Mouse (Mus musculus): ENCODE data around the gene AA986860. TPM values are rescaled to one million over a fixed set of nuclear protein-coding genes. Genes with fewer than 3 reads are reported as not detected.

AA986860 gene
- polyA plus RNA-seq, 1 experiment from 2014 or later, result 11.1 TPM

GRCm38 (mm10) chr1:130734852-130735251 is 3.1 kb downstream of the AA986860 start:
- H3K27me3 ChIP-seq, result no peaks in the 10 kb centered on the region
- DNase-seq (ENCODE audit: low read depth, low spot score) (peak; percentile 44), ATAC-seq (peak; percentile 62)
- no peak for TF ChIP-seq CTCF (IDR thresholded peaks at IDR 0.05)
- ChIA-PET POLR2A (interaction anchor here (1.0 kb wide), 1 partner anchor 26 kb away, joined by 3 read pairs; no protein-coding TSS in a partner anchor), CTCF (interaction anchor here (2.0 to 2.4 kb wide), 2 partner anchors 49 to 52 kb away, joined by 4 to 7 read pairs; no protein-coding TSS in a partner anchor)
- in situ Hi-C loops (cut with MboI; ENCODE audit: low pct_unique_long_range_greater_than_20kb), result no loop called here

- CTCF ChIA-PET, result no interaction called here
Measured at GRCm38 (mm10) chr1:130737411-130737881, 5.7 kb downstream of the AA986860 start.

GRCm38 (mm10) chr1:130737916-130738315 is 6.1 kb downstream of the AA986860 start:
- ChIA-PET POLR2A (interaction anchor here (0.6 to 0.8 kb wide), 2 partner anchors 18 to 501 kb away, joined by 3 to 9 read pairs; no protein-coding TSS in a partner anchor), CTCF (no interaction called here)
- ATAC-seq (no peak), DNase-seq (ENCODE audit: low read depth, low spot score) (no peak)
- no peaks in the 10 kb centered on the region for H3K27me3 ChIP-seq
- no peak for TF ChIP-seq CTCF (IDR thresholded peaks at IDR 0.05)
- in situ Hi-C loops (cut with MboI; ENCODE audit: low pct_unique_long_range_greater_than_20kb), result no loop called here

More at GRCm38 (mm10) chr1:130737411-130737881, 5.7 kb downstream of the AA986860 start:
- POLR2A ChIA-PET, result interaction anchor here (0.6 to 1.0 kb wide), 3 partner anchors 18 to 501 kb away, joined by 3 to 9 read pairs (median 3); partner anchors contain the start of gene Yod1
- ATAC-seq, result no peak
- TF ChIP-seq CTCF (IDR thresholded peaks at IDR 0.05), result no peak
- no peak for DNase-seq (ENCODE audit: low read depth, low spot score)
- in situ Hi-C loops (cut with MboI; ENCODE audit: low pct_unique_long_range_greater_than_20kb), result no loop called here
- no peaks in the 10 kb centered on the region for H3K27me3 ChIP-seq

- POLR2A ChIA-PET, result interaction anchor here (0.6 to 0.9 kb wide), 2 partner anchors 22 to 319 kb away, joined by 3 read pairs; no protein-coding TSS in a partner anchor
- in situ Hi-C loops (cut with MboI; ENCODE audit: low pct_unique_long_range_greater_than_20kb), result no loop called here
- CTCF ChIA-PET, result interaction anchor here (0.9 to 1.0 kb wide), 2 partner anchors 42 to 105 kb away, joined by 3 read pairs; no protein-coding TSS in a partner anchor
- no peaks in the 10 kb centered on the region for H3K27me3 ChIP-seq
- DNase-seq (ENCODE audit: low read depth, low spot score) (no peak), ATAC-seq (no peak)
- TF ChIP-seq CTCF (IDR thresholded peaks at IDR 0.05), result no peak
Measured at GRCm38 (mm10) chr1:130738551-130739106, 6.9 kb downstream of the AA986860 start.

GRCm38 (mm10) chr1:130739636-130740035 is 7.9 kb downstream of the AA986860 start:
- no peak for TF ChIP-seq CTCF (IDR thresholded peaks at IDR 0.05)
- H3K27me3 ChIP-seq, result no peaks in the 10 kb centered on the region
- ATAC-seq, result no peak
- ChIA-PET CTCF (interaction anchor here (0.9 to 1.0 kb wide), 2 partner anchors 41 to 106 kb away, joined by 3 read pairs; no protein-coding TSS in a partner anchor), POLR2A (no interaction called here)
- in situ Hi-C loops (cut with MboI; ENCODE audit: low pct_unique_long_range_greater_than_20kb), result no loop called here
- no peak for DNase-seq (ENCODE audit: low read depth, low spot score)

- DNase-seq (ENCODE audit: low read depth, low spot score), result no peak
- in situ Hi-C loops (cut with MboI; ENCODE audit: low pct_unique_long_range_greater_than_20kb), result no loop called here
- TF ChIP-seq CTCF (IDR thresholded peaks at IDR 0.05), result no peak
- ChIA-PET POLR2A (interaction anchor here (0.7 kb wide), 1 partner anchor 8 kb away, joined by 4 read pairs; the partner anchor contains the start of gene AA986860), CTCF (no interaction called here)
- peak; percentile 45 for ATAC-seq
- H3K27me3 ChIP-seq, result no peaks in the 10 kb centered on the region
Measured at GRCm38 (mm10) chr1:130740227-130740648, 8.5 kb downstream of the AA986860 start.

- H3K27me3 ChIP-seq, result no peaks in the 10 kb centered on the region
- TF ChIP-seq CTCF (IDR thresholded peaks at IDR 0.05), result no peak
- ChIA-PET POLR2A (interaction anchor here (0.7 kb wide), 1 partner anchor 9 kb away, joined by 4 read pairs; the partner anchor contains the start of gene AA986860), CTCF (no interaction called here)
- ATAC-seq, result no peak
- in situ Hi-C loops (cut with MboI; ENCODE audit: low pct_unique_long_range_greater_than_20kb), result no loop called here
- DNase-seq (ENCODE audit: low read depth, low spot score), result no peak
Measured at GRCm38 (mm10) chr1:130740781-130741720, 9.3 kb downstream of the AA986860 start.

GRCm38 (mm10) chr1:130742201-130742600 is 10.4 kb downstream of the AA986860 start:
- DNase-seq (ENCODE audit: low read depth, low spot score), result no peak
- in situ Hi-C loops (cut with MboI; ENCODE audit: low pct_unique_long_range_greater_than_20kb), result no loop called here
- CTCF ChIA-PET, result no interaction called here
- POLR2A ChIA-PET, result interaction anchor here (0.6 kb wide), 1 partner anchor 23 kb away, joined by 3 read pairs; no protein-coding TSS in a partner anchor
- no peak for ATAC-seq
- H3K27me3 ChIP-seq, result no peaks in the 10 kb centered on the region
- TF ChIP-seq CTCF (IDR thresholded peaks at IDR 0.05), result no peak

- DNase-seq (ENCODE audit: low read depth, low spot score), result no peak
- ATAC-seq, result no peak
- in situ Hi-C loops (cut with MboI; ENCODE audit: low pct_unique_long_range_greater_than_20kb), result no loop called here
- ChIA-PET CTCF (no interaction called here), POLR2A (no interaction called here)
- no peak for TF ChIP-seq CTCF (IDR thresholded peaks at IDR 0.05)
- H3K27me3 ChIP-seq, result no peaks in the 10 kb centered on the region
Measured at GRCm38 (mm10) chr1:130743775-130744174, 12.0 kb downstream of the AA986860 start.

- no peaks in the 10 kb centered on the region for H3K27me3 ChIP-seq
- TF ChIP-seq CTCF (IDR thresholded peaks at IDR 0.05), result no peak
- ATAC-seq (no peak), DNase-seq (ENCODE audit: low read depth, low spot score) (no peak)
- CTCF ChIA-PET, result no interaction called here
- in situ Hi-C loops (cut with MboI; ENCODE audit: low pct_unique_long_range_greater_than_20kb), result no loop called here
- POLR2A ChIA-PET, result no interaction called here
Measured at GRCm38 (mm10) chr1:130744217-130744616, 12.4 kb downstream of the AA986860 start.
